Mouse (Mus musculus) megakaryocyte, embryonic 14.5 days (primary cell): ENCODE measurements around the gene Cfap221.

ENCODE experiments used
- FLI1 ChIP-seq: IDR thresholded peaks from 2 replicates; pipeline ENCODE4 v1.6.1; 2012; ENCODE audit warnings: low read length, inconsistent platforms, mixed read lengths
- GATA1 ChIP-seq: IDR thresholded peaks from 3 replicates; pipeline ENCODE4 v1.6.1; 2012; ENCODE audit warnings: mixed read lengths, low read length, inconsistent platforms, borderline replicate concordance

DNA sequence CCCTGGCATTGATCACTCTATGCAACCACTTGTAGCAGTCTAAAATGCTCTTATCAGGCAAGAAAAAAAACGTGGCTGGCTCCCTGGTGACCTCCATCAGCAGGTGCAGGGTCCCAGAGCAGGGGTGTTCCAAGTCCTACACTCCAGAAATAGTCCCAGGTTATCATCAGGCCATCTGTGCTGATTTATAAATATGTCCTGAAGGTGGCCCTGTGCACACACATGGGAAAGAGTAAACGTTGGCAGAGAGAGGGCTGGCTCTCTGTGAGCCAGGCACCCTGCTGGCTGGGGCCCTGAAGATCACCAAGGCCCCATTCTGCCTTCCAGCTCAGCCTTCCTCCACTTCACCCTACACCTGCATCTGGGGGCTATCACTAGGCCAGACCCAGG is 28.0 kb upstream of the Cfap221 start:
- TF ChIP-seq GATA1 (no peak), FLI1 (no peak)
